Mouse (Mus musculus) embryonic fibroblast, embryonic 13.5 days (primary cell): ENCODE data around the gene Plcl2. TPM values are rescaled to one million over a fixed set of nuclear protein-coding genes. Genes with fewer than 3 reads are reported as not detected.

Source experiments
- H3K27ac ChIP-seq: 2 replicates; pipeline ENCODE4 v1.5.1; 2012; ENCODE audit warnings: low read length, control low read depth, inconsistent platforms; ENCODE audit not compliant: insufficient read depth
- H3K4me1 ChIP-seq: 2 replicates; pipeline ENCODE4 v1.6.1; 2011; ENCODE audit warnings: low read length; ENCODE audit not compliant: control insufficient read depth, insufficient read depth
- H3K4me3 ChIP-seq: 2 replicates; pipeline ENCODE4 v1.5.1; 2011; ENCODE audit warnings: mild to moderate bottlenecking, control low read depth, low read length; ENCODE audit not compliant: insufficient read depth
- CTCF ChIP-seq: IDR thresholded peaks from 2 replicates; pipeline ENCODE4 v1.5.1; 2011; ENCODE audit warnings: mild to moderate bottlenecking, control low read depth, low read length, moderate library complexity, borderline replicate concordance; ENCODE audit not compliant: insufficient read depth
- POLR2A ChIP-seq: IDR thresholded peaks from 2 replicates; pipeline ENCODE4 v1.6.1; 2011; ENCODE audit warnings: low read depth, mild to moderate bottlenecking, control low read depth, low read length, moderate library complexity
- polyA plus RNA-seq: library from polyadenylated mRNA; stranded (reverse); fragments of >200 nt; gene quantifications from 2 replicates; pipeline ENCODE4 v1.2.4, GENCODE M21; 2011; ENCODE audit warnings: low read depth; ENCODE audit not compliant: missing spikeins, insufficient read length

Gene Plcl2
- 2.1 and 3.5 TPM in 2 replicates for polyA plus RNA-seq

- no peak for TF ChIP-seq POLR2A
- Histone ChIP-seq H3K27ac (no peak within 1 kb of the TSS), H3K4me1 (no peaks in the 10 kb centered on the region), H3K4me3 (peak within 1 kb of the TSS; percentile 75)
These were observed at the start of gene Plcl2 for GRCm38 (mm10) chr17:50509251-50510104. Gene Plcl2, plus strand, starts transcription at chr17:50509403.

- no peak overlapping the region for H3K27ac ChIP-seq
- no peak overlapping the region for H3K4me3 ChIP-seq
- TF ChIP-seq CTCF (no peak), POLR2A (no peak)
- H3K4me1 ChIP-seq: no peaks in the 10 kb centered on the region
These were observed 48.9 kb upstream of the Plcl2 start for GRCm38 (mm10) chr17:50460301-50460700.

- no peaks in the 10 kb centered on the region for H3K4me1 ChIP-seq
- no peak overlapping the region for H3K27ac ChIP-seq
- TF ChIP-seq CTCF (no peak), POLR2A (no peak)
- H3K4me3 ChIP-seq: no peak overlapping the region
These were observed 41.8 kb upstream of the Plcl2 start for GRCm38 (mm10) chr17:50467438-50467837.

GRCm38 (mm10) chr17:50469126-50469525 lies 40.1 kb upstream of the Plcl2 start:
- no peak for TF ChIP-seq POLR2A
- TF ChIP-seq CTCF: no peak
- H3K27ac ChIP-seq: no peak overlapping the region
- no peaks in the 10 kb centered on the region for H3K4me1 ChIP-seq
- H3K4me3 ChIP-seq: no peak overlapping the region

GRCm38 (mm10) chr17:50469543-50470431 lies 39.4 kb upstream of the Plcl2 start:
- peak overlapping the region; percentile 77 for H3K27ac ChIP-seq
- H3K4me1 ChIP-seq: no peaks in the 10 kb centered on the region
- no peak for TF ChIP-seq POLR2A
- TF ChIP-seq CTCF: no peak
- H3K4me3 ChIP-seq: peak overlapping the region; percentile 30; the same call in 1 of the 2 replicates

GRCm38 (mm10) chr17:50470432-50471078 lies 38.6 kb upstream of the Plcl2 start:
- TF ChIP-seq CTCF: no peak
- peak; percentile 55 for TF ChIP-seq POLR2A
- Histone ChIP-seq H3K27ac (peak overlapping the region; percentile 77), H3K4me1 (no peaks in the 10 kb centered on the region), H3K4me3 (peak overlapping the region; percentile 30; the same call in 1 of the 2 replicates)

- H3K4me3 ChIP-seq: no peak overlapping the region
- no peak overlapping the region for H3K27ac ChIP-seq
- TF ChIP-seq CTCF (no peak), POLR2A (no peak)
- no peaks in the 10 kb centered on the region for H3K4me1 ChIP-seq
These were observed 38.0 kb upstream of the Plcl2 start for GRCm38 (mm10) chr17:50471230-50471629.

- TF ChIP-seq CTCF (no peak), POLR2A (no peak)
- Histone ChIP-seq H3K4me3 (no peak overlapping the region), H3K27ac (no peak overlapping the region), H3K4me1 (no peaks in the 10 kb centered on the region)
These were observed 31.9 kb upstream of the Plcl2 start for GRCm38 (mm10) chr17:50477277-50477676.

- Histone ChIP-seq H3K27ac (no peak overlapping the region), H3K4me1 (no peaks in the 10 kb centered on the region), H3K4me3 (no peak overlapping the region)
- TF ChIP-seq POLR2A: no peak
- TF ChIP-seq CTCF: no peak
These were observed 28.3 kb upstream of the Plcl2 start for GRCm38 (mm10) chr17:50480867-50481266.

GRCm38 (mm10) chr17:50483700-50484099 lies 25.5 kb upstream of the Plcl2 start:
- no peak for TF ChIP-seq POLR2A
- TF ChIP-seq CTCF: no peak
- Histone ChIP-seq H3K4me1 (no peaks in the 10 kb centered on the region), H3K4me3 (no peak overlapping the region), H3K27ac (no peak overlapping the region)
